In genomic region chrX:166216720-166217119, GRCm38 (mm10) we compare ENCODE assay signal across 20 mouse cellular contexts. TPM values are rescaled to one million over a fixed set of nuclear protein-coding genes. Genes with fewer than 3 reads are reported as not detected.
DNase-seq lines count a peak whose midpoint lies in the region; ATAC-seq lines count a peak whose summit lies in the region.
"Had no signal": no experiment of that assay in that cellular context is flagged by ENCODE, and none has a peak within 500 bp of the region (broad histone marks: within the 10 kb centered on the region; RNA-seq: fewer than 3 reads in every experiment).

No protein-coding gene starts in this region.

- peak; percentile 43 for ATAC-seq in frontal cortex, adult (ENCODE audit: low TSS enrichment)
- ATAC-seq: CD4-positive, CD25-positive, alpha-beta regulatory T cell, adult 4 months; midbrain, embryonic 15.5 days had no signal

- intact Hi-C loops in left cerebral cortex, postnatal 14 days (cut with DNase I) = loop anchor here (5.0 kb wide), 2 partner anchors 44 to 106 kb away; partner anchors contain the start of gene Gemin8
- intact Hi-C loops in heart, postnatal 14 days (cut with DNase I) = no loop called here

- DNase-seq in frontal cortex, postnatal 25 days (ENCODE audit: low spot score in 2 of 2) = no peak
- peak; percentile 78 for DNase-seq in brain, adult 2 months (ENCODE audit: low read depth, low spot score)
- peak; percentile 53 to 67 for DNase-seq in left cerebral cortex, postnatal 14 days (ENCODE audit: low spot score in 2 of 2)
- DNase-seq in right cerebral cortex, postnatal 14 days = peak; percentile 43
- no peak for DNase-seq in embryo, embryonic 9.5 days (ENCODE audit: extremely low spot score)
- DNase-seq in liver = no peak
- DNase-seq in heart, postnatal 14 days = no peak
- DNase-seq: adrenal gland, postnatal 36 days; cerebellum, adult 2 months; cerebellum, postnatal 36 days; gastrocnemius, adult 2 months; kidney, adult 9 months; kidney, postnatal 4 days; lung, adult 18-20 months; lung, postnatal 14 days; spleen, adult 18-20 months; thymus, postnatal 4 days had no signal

RNA-seq across cellular contexts. Expression of gene Gpm6b, which starts 22.0 kb away (rescaled TPM):
- total RNA-seq in left cerebral cortex, postnatal 14 days (2021) = 100 to 1,000 TPM; 816 to 904 TPM
- 10 to 100 TPM in 1 of 2 experiments, 1 to 10 TPM in 1; 10.0 to 10.1 TPM for total RNA-seq in heart, postnatal 14 days (2021)

RNA-seq across cellular contexts. Expression of gene Gemin8, which starts 46.5 kb away (rescaled TPM):
- 10 to 100 TPM; 10.7 to 12.3 TPM for total RNA-seq in left cerebral cortex, postnatal 14 days (2021)
- total RNA-seq in heart, postnatal 14 days (2021) = 1 to 10 TPM; 2.2 to 3.6 TPM

Comparison
In these comparisons a context has a peak if more than half of its experiments do, and no peak if none do; other contexts are left out.
1. DNase-seq: peak in brain, adult 2 months (single experiment), left cerebral cortex, postnatal 14 days (2 of 2) and right cerebral cortex, postnatal 14 days (single experiment); none in frontal cortex, postnatal 25 days (0 of 2), embryo, embryonic 9.5 days (single experiment), liver (single experiment) and heart, postnatal 14 days (0 of 2).
2. RNA of gene Gpm6b, which starts 22.0 kb away (total RNA-seq): 816 to 904 TPM in left cerebral cortex, postnatal 14 days; 10.0 to 10.1 TPM in heart, postnatal 14 days; every median in the first group is over 10 times any median in the second.